Comparison of ENCODE assay signal across 8 mouse cellular contexts in genomic region chr16:37654831-37655455, GRCm38 (mm10). TPM values are rescaled to one million over a fixed set of nuclear protein-coding genes. Genes with fewer than 3 reads are reported as not detected.
A peak's percentile ranks its signal among the peaks of the same experiment; 100 is the strongest.
DNase-seq lines count a peak whose midpoint lies in the region; ATAC-seq and TF ChIP-seq lines count a peak whose summit lies in the region.

No protein-coding gene starts in this region.

- H3K36me3 ChIP-seq in megakaryocyte, embryonic 14.5 days (replicated peaks; ENCODE audit: low read length) = peaks cover 15% of the 10 kb centered on the region
- H3K36me3 ChIP-seq in limb, embryonic 14.5 days (ENCODE audit: control insufficient read depth, insufficient read depth, low read length) = peaks cover 4% of the 10 kb centered on the region; the same call in 1 of the 2 replicates
- H3K36me3 ChIP-seq in stomach, embryonic 16.5 days (ENCODE audit: control insufficient read depth, insufficient read depth, low read length) = no peaks in the 10 kb centered on the region

- no peaks in the 10 kb centered on the region for H3K9me3 ChIP-seq in megakaryocyte, embryonic 14.5 days
- H3K9me3 ChIP-seq in limb, embryonic 14.5 days (ENCODE audit: control insufficient read depth, low read length) = no peaks in the 10 kb centered on the region
- no peaks in the 10 kb centered on the region for H3K9me3 ChIP-seq in stomach, embryonic 16.5 days (replicated peaks; ENCODE audit: control insufficient read depth, low read length)

- ATAC-seq in cerebellum, adult (ENCODE audit: insufficient number of reproducible peaks, low FRiP score, low TSS enrichment) = peak; percentile 3; the same call in 1 of the 2 replicates
- no peak for ATAC-seq in megakaryocyte, adult 5-6 weeks (ENCODE audit: poor library complexity, severe bottlenecking)
- ATAC-seq in limb, embryonic 14.5 days (ENCODE audit: low FRiP score, low read depth) = no peak
- no peak for ATAC-seq in stomach, embryonic 16.5 days (ENCODE audit: insufficient read depth, low FRiP score)

- no peak for TF ChIP-seq POLR2A in limb, embryonic 14.5 days (IDR thresholded peaks at IDR 0.05; ENCODE audit: borderline replicate concordance, extremely low read depth, insufficient read depth, insufficient read length)

- WGBS in limb, embryonic 14.5 days = 65% methylated on average over 4 of the region's 4 CpGs
- 59% methylated on average over 4 of the region's 4 CpGs for WGBS in stomach, embryonic 16.5 days

- no peak overlapping the region for H3K27ac ChIP-seq in limb, embryonic 14.5 days (replicated peaks; ENCODE audit: low read depth, low read length)
- H3K27ac ChIP-seq in stomach, embryonic 16.5 days (ENCODE audit: low read length) = peak overlapping the region; percentile 89

- DNase-seq in cerebellum, adult 9-11 months = no peak
- DNase-seq in limb, embryonic 14.5 days (ENCODE audit: low spot score) = no peak
- no peak for DNase-seq in adipocyte (ENCODE audit: low spot score)
- no peak for DNase-seq in embryo, embryonic 10 days (ENCODE audit: low spot score)

- peaks cover 45% of the 10 kb centered on the region for H3K4me1 ChIP-seq in megakaryocyte, embryonic 14.5 days
- H3K4me1 ChIP-seq in limb, embryonic 14.5 days (ENCODE audit: control insufficient read depth, insufficient read depth, low read length) = 0 out of 2 replicates have a peak, but pooled peaks cover 3% of the 10 kb centered on the region
- peaks cover 17% of the 10 kb centered on the region for H3K4me1 ChIP-seq in stomach, embryonic 16.5 days (ENCODE audit: control insufficient read depth, insufficient read depth, low read length)

- H3K4me2 ChIP-seq in limb, embryonic 14.5 days (replicated peaks; ENCODE audit: low read depth, low read length, severe bottlenecking) = peak overlapping the region; percentile 50
- peak overlapping the region; percentile 58 for H3K4me2 ChIP-seq in stomach, embryonic 16.5 days (ENCODE audit: low read depth, low read length)

- no peaks in the 10 kb centered on the region for H3K27me3 ChIP-seq in megakaryocyte, embryonic 14.5 days (replicated peaks)
- no peaks in the 10 kb centered on the region for H3K27me3 ChIP-seq in limb, embryonic 14.5 days (ENCODE audit: control insufficient read depth, insufficient read depth, low read length)
- H3K27me3 ChIP-seq in stomach, embryonic 16.5 days (ENCODE audit: control insufficient read depth, insufficient read depth, low read length) = no peaks in the 10 kb centered on the region

- peak overlapping the region; percentile 89 for H3K4me3 ChIP-seq in megakaryocyte, embryonic 14.5 days (replicated peaks)
- peak overlapping the region; percentile 54; the same call in 1 of the 2 replicates for H3K4me3 ChIP-seq in limb, embryonic 14.5 days (replicated peaks; ENCODE audit: low read length)
- H3K4me3 ChIP-seq in stomach, embryonic 16.5 days (replicated peaks; ENCODE audit: low read length) = peak overlapping the region; percentile 35

- no peak overlapping the region for H3K9ac ChIP-seq in limb, embryonic 14.5 days (ENCODE audit: low read depth, low read length, severe bottlenecking)
- no peak overlapping the region for H3K9ac ChIP-seq in stomach, embryonic 16.5 days (ENCODE audit: low read length)

RNA-seq across cellular contexts. Expression of gene Ndufb4, which starts 0.7 kb away (rescaled TPM):
- polyA plus RNA-seq in megakaryocyte, embryonic 14.5 days (2012; ENCODE audit: insufficient read depth, low replicate concordance) = 34.3 and 102 TPM in 2 replicates
- total RNA-seq in megakaryocyte, adult 5-6 weeks (2015) = 35.2 and 58.3 TPM in 2 replicates
- total RNA-seq in megakaryocyte, adult 5-6 weeks (2017) = 11.5 TPM in 2 replicates
- polyA plus RNA-seq in limb, embryonic 14.5 days (2012; rRNA removed) = 54.9 and 62.5 TPM in 2 replicates
- polyA plus RNA-seq in limb, embryonic 14.5 days (2014; fragmentation: Nextera tagmentation; extraction: Ambion mirVana) = 56.3 and 56.5 TPM in 2 replicates
- polyA plus RNA-seq in stomach, embryonic 16.5 days (2015; fragmentation: Nextera tagmentation; extraction: Ambion mirVana) = 57.4 and 64.0 TPM in 2 replicates

Comparison
In these comparisons a context has a peak if more than half of its experiments do, and no peak if none do; other contexts are left out.
1. H3K4me3 ChIP-seq: peak in every context shown above with its lines; median percentile 89 in megakaryocyte, embryonic 14.5 days; 54 in limb, embryonic 14.5 days; 35 in stomach, embryonic 16.5 days.